Mouse (Mus musculus) myocyte (in vitro differentiated cells): ENCODE results near the gene Pla2g4b.

Experiments
- MAX ChIP-seq: IDR thresholded peaks from one replicate; pipeline ENCODE4 v1.6.1; 2011; ENCODE audit warnings: low read depth, mild to moderate bottlenecking, control low read depth
- MYOD1 ChIP-seq, 3 experiments: IDR thresholded peaks; one replicate each; pipeline ENCODE4 v1.6.1; 2011; ENCODE audit warnings: control low read depth in 2 of 3, low read depth in 2 of 3, mild to moderate bottlenecking in 2 of 3, moderate library complexity in 1 of 3; ENCODE audit not compliant: insufficient read length in 2 of 3, control insufficient read depth in 1 of 3
- POLR2A ChIP-seq: IDR thresholded peaks from one replicate; pipeline ENCODE4 v1.6.1; 2011; ENCODE audit warnings: low read depth, mild to moderate bottlenecking, control low read depth, moderate library complexity; ENCODE audit not compliant: insufficient read length
- POLR2AphosphoS2 ChIP-seq: IDR thresholded peaks from one replicate; pipeline ENCODE4 v1.6.1; 2011; ENCODE audit warnings: low read depth, control low read depth; ENCODE audit not compliant: insufficient read length
- TCF12 ChIP-seq: IDR thresholded peaks from one replicate; pipeline ENCODE4 v1.6.1; 2011; ENCODE audit warnings: mild to moderate bottlenecking, control low read depth; ENCODE audit not compliant: poor library complexity, insufficient read depth, severe bottlenecking
- USF1 ChIP-seq: IDR thresholded peaks from one replicate; pipeline ENCODE4 v1.6.1; 2011; ENCODE audit warnings: low read depth, mild to moderate bottlenecking, control low read depth, moderate library complexity

DNA sequence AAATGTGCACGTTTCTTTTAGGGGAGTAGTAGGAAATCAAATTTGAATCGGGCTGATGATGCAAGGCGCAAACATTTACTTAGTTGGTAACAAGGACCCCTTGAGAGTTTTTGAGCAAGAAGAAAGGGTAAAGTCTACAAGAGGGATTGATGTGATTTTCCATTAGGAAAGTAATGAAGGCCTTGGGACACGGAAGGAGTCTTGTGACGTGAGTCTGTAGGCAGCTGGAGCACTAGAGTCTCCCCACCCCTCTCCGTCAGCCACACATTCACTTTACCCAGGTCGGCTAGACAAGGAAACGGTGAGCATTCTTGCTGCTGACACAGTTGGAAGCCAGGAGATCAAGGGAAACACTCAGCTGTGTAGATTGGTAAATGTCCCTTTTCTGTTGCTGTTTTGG is 47.3 kb upstream of the Pla2g4b start:
- TF ChIP-seq POLR2A (no peak), POLR2AphosphoS2 (no peak), MYOD1 (IDR thresholded peaks at IDR 0.05; ENCODE audit: control insufficient read depth in 1 of 3, insufficient read length in 2 of 3, low read depth in 2 of 3) (no peak), MAX (no peak), TCF12 (no peak), USF1 (no peak)
